Mouse (Mus musculus) macrophage (primary cell): Measurements from ENCODE around the gene Tada1. TPM values are rescaled to one million over a fixed set of nuclear protein-coding genes. Genes with fewer than 3 reads are reported as not detected.
A peak's percentile ranks its signal among the peaks of the same experiment; 100 is the strongest.

Experiments
- H3K27ac ChIP-seq: fragments of 350-480 bp; formaldehyde crosslinking; 2 replicates; pipeline ENCODE4 v1.9.0; 2021
- H3K36me3 ChIP-seq: fragments of 350-480 bp; formaldehyde crosslinking; 2 replicates; pipeline ENCODE4 v1.9.0; 2021; ENCODE audit errors: inconsistent target
- H3K4me3 ChIP-seq: fragments of 350-480 bp; formaldehyde crosslinking; 2 replicates; pipeline ENCODE4 v1.9.0; 2021; ENCODE audit errors: inconsistent target
- H3K79me2 ChIP-seq: fragments of 350-480 bp; formaldehyde crosslinking; 2 replicates; pipeline ENCODE4 v1.9.0; 2021; ENCODE audit errors: inconsistent target
- WGBS: methylation state at CpG from one replicate; pipeline ENCODE4 v1.1.7; 2026; ENCODE audit warnings: inconsistent platforms; ENCODE audit not compliant: missing documents; 5-methylcytosine and 5-hydroxymethylcytosine counted together
- polyA plus RNA-seq: library from polyadenylated mRNA; stranded (reverse); fragments of 250-400 nt; gene quantifications from 3 replicates; pipeline ENCODE4 v1.2.4, GENCODE M21; 2018; ENCODE audit warnings: inconsistent platforms

Tada1 gene
- polyA plus RNA-seq, 1 experiment from 2014 or later, result 10.3 TPM

GRCm38 (mm10) chr1:166401455-166401854 lies 22.6 kb downstream of the Tada1 start:
- Histone ChIP-seq H3K4me3 (no peak overlapping the region), H3K36me3 (peaks cover 45% of the 10 kb centered on the region; the same call in 1 of the 2 replicates), H3K79me2 (no peaks in the 10 kb centered on the region), H3K27ac (no peak overlapping the region)

DNA sequence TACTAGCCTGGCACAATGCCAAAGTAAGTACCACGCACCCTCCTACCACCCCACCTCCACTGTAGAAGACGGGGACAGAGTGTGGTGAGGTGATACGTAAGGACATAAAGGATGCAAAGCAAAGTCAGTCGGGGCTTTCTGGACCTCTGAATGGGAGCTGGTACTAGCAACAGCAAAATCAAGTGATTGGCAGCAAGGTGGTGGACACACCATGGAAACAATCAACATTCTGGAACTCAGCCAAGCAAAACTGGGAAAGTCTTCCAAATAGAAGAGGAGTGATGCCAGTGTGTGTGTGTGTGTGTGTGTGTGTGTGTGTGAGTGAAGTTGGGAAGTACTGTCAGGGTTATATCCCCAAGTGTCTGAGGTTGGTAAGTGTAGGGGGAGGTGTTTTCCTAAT lies 23.1 kb downstream of the Tada1 start:
- Histone ChIP-seq H3K4me3 (no peak overlapping the region), H3K36me3 (peaks cover 40% of the 10 kb centered on the region; the same call in 1 of the 2 replicates), H3K79me2 (no peaks in the 10 kb centered on the region), H3K27ac (no peak overlapping the region)
- WGBS, result 100% methylated on average over 4 of the region's 4 CpGs

- Histone ChIP-seq H3K36me3 (peaks cover 23% of the 10 kb centered on the region; the same call in 1 of the 2 replicates), H3K27ac (no peak overlapping the region), H3K4me3 (no peak overlapping the region), H3K79me2 (no peaks in the 10 kb centered on the region)
- WGBS, result 82% methylated on average over 3 of the region's 3 CpGs
Measured at GRCm38 (mm10) chr1:166403846-166404245, 24.9 kb downstream of the Tada1 start.

DNA sequence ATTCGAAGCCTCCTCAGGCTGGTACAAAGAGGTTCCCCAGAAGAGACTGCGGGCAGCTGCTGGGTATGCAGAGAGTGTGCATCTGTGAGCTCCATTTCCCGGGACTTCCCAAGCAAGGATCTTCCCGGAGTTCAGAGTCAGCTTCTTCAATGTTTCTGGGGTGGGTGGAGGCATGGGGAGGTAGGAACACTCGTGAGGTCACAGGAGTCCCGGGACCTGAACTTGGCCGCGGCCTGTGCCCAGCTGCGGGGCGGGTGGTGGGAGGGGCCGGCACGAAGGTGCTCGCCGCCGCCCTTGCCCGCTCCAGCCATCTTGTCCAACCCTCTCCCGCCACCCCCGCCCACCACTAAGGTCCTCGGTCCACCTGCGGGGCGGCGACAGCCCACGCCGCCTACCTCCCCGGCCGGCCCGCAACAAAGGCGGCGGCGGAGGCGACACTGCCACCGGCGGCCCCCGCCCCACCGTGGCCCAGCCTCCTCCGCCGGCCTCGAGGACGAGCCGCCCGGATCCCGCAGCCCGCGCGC lies 30.3 kb downstream of the Tada1 start:
- Histone ChIP-seq H3K36me3 (0 out of 2 replicates have a peak, but pooled peaks cover 12% of the 10 kb centered on the region), H3K4me3 (peak overlapping the region; percentile 29; the same call in 1 of the 2 replicates), H3K27ac (no peak overlapping the region), H3K79me2 (no peaks in the 10 kb centered on the region)
- WGBS, result 2% methylated on average over 45 of the region's 45 CpGs

DNA sequence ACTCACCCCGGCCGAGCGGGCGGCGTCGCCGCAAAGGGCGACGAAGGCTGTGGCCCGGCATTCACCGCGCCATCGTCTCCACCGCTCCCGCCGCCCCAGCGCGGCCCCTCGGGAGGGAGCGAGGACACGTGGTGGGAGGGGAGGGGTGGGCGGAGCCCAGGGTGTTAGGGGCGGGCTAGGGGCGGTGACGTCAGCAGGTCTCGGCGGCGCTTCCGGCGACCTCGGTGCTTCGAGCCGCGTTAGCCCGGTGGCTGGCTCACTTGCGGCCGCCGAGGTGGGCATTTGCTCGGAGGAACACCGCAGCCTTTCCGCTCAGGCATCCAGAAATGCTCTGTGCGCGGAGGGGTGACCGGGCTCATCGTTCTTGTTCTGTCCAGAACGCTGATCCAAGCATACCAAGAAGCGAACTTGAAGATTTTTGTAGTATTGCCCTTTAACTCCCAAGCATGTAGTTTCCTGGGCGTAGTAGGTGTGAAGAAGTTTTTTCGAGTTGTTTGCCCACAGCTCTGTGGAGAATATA lies 30.9 kb downstream of the Tada1 start, which contains the start of gene Pogk:
Gene Pogk, minus strand, starts transcription at position 163 of the 520 bp plus-strand sequence.
- no peak within 1 kb of the TSS for H3K27ac ChIP-seq
- H3K79me2 ChIP-seq, result no peaks in the 10 kb centered on the region
- H3K4me3 ChIP-seq, result peak within 1 kb of the TSS; percentile 29; the same call in 1 of the 2 replicates
- H3K36me3 ChIP-seq, result 0 out of 2 replicates have a peak, but pooled peaks cover 12% of the 10 kb centered on the region
- WGBS, result 2% methylated on average over 48 of the region's 49 CpGs

- no peak overlapping the region for H3K27ac ChIP-seq
- no peaks in the 10 kb centered on the region for H3K79me2 ChIP-seq
- no peaks in the 10 kb centered on the region for H3K36me3 ChIP-seq
- no peak overlapping the region for H3K4me3 ChIP-seq
- 92% methylated on average over 1 of the region's 1 CpGs for WGBS
Measured at GRCm38 (mm10) chr1:166411541-166411940, 32.6 kb downstream of the Tada1 start.

GRCm38 (mm10) chr1:166412266-166412665 lies 33.4 kb downstream of the Tada1 start:
- Histone ChIP-seq H3K27ac (no peak overlapping the region), H3K4me3 (no peak overlapping the region), H3K79me2 (no peaks in the 10 kb centered on the region), H3K36me3 (no peaks in the 10 kb centered on the region)
- 95% methylated on average over 3 of the region's 3 CpGs for WGBS

DNA sequence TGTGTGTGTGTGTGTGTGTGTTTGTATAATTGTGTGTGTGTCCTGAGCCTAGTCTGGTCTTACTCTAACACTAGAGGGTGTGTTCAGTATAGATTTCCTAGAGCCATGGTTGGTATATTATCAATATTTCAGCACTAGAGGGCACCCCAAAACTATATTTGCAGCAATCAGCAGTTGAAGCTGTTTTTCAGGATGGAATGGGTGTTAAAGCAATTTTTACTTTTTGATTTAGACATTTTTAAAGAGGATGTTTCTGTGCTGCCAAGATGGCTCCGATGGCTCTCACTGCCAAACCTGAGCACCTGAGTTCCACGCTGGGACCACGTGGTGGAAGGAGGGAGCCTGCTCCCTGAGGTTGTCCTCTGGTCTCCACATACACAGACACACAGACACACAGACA lies 50.2 kb downstream of the Tada1 start:
- Histone ChIP-seq H3K79me2 (no peaks in the 10 kb centered on the region), H3K4me3 (peak overlapping the region; percentile 22; the same call in 1 of the 2 replicates), H3K36me3 (no peaks in the 10 kb centered on the region), H3K27ac (peak overlapping the region; percentile 83)
- WGBS, result 10% methylated on average over 3 of the region's 3 CpGs

GRCm38 (mm10) chr1:166429809-166430431 lies 51.0 kb downstream of the Tada1 start:
- peak overlapping the region; percentile 22; the same call in 1 of the 2 replicates for H3K4me3 ChIP-seq
- WGBS, result 9% methylated on average over 10 of the region's 10 CpGs
- peak overlapping the region; percentile 83 for H3K27ac ChIP-seq
- no peaks in the 10 kb centered on the region for H3K79me2 ChIP-seq
- H3K36me3 ChIP-seq, result no peaks in the 10 kb centered on the region

GRCm38 (mm10) chr1:166439426-166439825 lies 60.5 kb downstream of the Tada1 start:
- H3K27ac ChIP-seq, result no peak overlapping the region
- H3K4me3 ChIP-seq, result no peak overlapping the region
- no peaks in the 10 kb centered on the region for H3K79me2 ChIP-seq
- no peaks in the 10 kb centered on the region for H3K36me3 ChIP-seq
- WGBS, result 92% methylated on average over 6 of the region's 6 CpGs

DNA sequence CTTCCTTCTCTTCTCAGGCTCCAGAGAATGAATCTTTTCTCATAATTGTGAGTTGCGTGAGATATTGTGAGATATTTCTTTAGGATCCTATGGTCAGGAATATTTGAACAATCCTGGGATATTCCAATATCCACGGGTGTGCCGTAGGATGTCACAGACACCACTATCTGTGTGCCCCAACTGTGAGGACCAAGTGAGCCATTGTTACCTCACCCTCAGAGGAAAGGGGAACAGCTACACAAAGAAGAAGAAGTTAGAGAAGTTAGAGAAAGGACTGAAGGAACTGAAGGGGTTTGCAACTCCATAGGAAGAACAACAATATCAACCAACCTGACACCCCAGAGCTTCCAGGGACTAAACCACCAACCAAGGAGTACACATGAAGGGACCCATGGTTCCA lies 63.1 kb downstream of the Tada1 start:
- Histone ChIP-seq H3K36me3 (no peaks in the 10 kb centered on the region), H3K79me2 (no peaks in the 10 kb centered on the region), H3K4me3 (no peak overlapping the region), H3K27ac (no peak overlapping the region)
- WGBS, result 77% methylated on average over 3 of the region's 3 CpGs

Other genes with a start within 250 kb of the Tada1 start
- not detected in 3 replicates for gene Gpa33, start 248.9 kb upstream of the Tada1 start, polyA plus RNA-seq
- not detected in 3 replicates for gene Mael, start 140.3 kb upstream of the Tada1 start, polyA plus RNA-seq
- not detected in 3 replicates for gene Ildr2, start 125.0 kb upstream of the Tada1 start, polyA plus RNA-seq
- 8.7 to 14.4 TPM (median 9.8 TPM) in 3 replicates for gene Pogk, start 30.8 kb downstream of the Tada1 start, polyA plus RNA-seq
- not detected in 3 replicates for gene Gm4846, start 118.5 kb downstream of the Tada1 start, polyA plus RNA-seq